Mouse (Mus musculus) neural tube, embryonic 11.5 days (tissue): ENCODE results near the gene Cryba1. TPM values are rescaled to one million over a fixed set of nuclear protein-coding genes. Genes with fewer than 3 reads are reported as not detected.

Source experiments
- ATAC-seq: fragments of 200-750 bp; cut with Nextera tagmentation; 2 replicates; pipeline ENCODE4 v1.8.0; 2017; ENCODE audit warnings: moderate number of reproducible peaks, mild to moderate bottlenecking, moderate TSS enrichment, moderate library complexity; ENCODE audit not compliant: insufficient read depth, low FRiP score, low TSS enrichment
- DNase-seq: peaks from one replicate; pipeline ENCODE4 v3.0.0-alpha.2; 2015; ENCODE audit warnings: low spot score
- H3K27ac ChIP-seq: fragments of 300-500 bp; sonication (generic); 2 replicates; pipeline ENCODE4 v1.5.1; 2014; ENCODE audit warnings: low read depth, mild to moderate bottlenecking, low read length
- H3K27me3 ChIP-seq: fragments of 300-500 bp; sonication (generic); 2 replicates; pipeline ENCODE4 v1.6.1; 2014; ENCODE audit warnings: mild to moderate bottlenecking, low read length, mixed read lengths; ENCODE audit not compliant: control insufficient read depth, insufficient read depth
- H3K36me3 ChIP-seq: fragments of 300-500 bp; sonication (generic); 2 replicates; pipeline ENCODE4 v1.6.1; 2014; ENCODE audit warnings: mild to moderate bottlenecking, low read length, moderate library complexity, mixed read lengths; ENCODE audit not compliant: control insufficient read depth, insufficient read depth
- H3K4me1 ChIP-seq: fragments of 300-500 bp; sonication (generic); 2 replicates; pipeline ENCODE4 v1.6.1; 2014; ENCODE audit warnings: low read length, mixed read lengths; ENCODE audit not compliant: control insufficient read depth, insufficient read depth
- H3K4me2 ChIP-seq: fragments of 300-500 bp; sonication (generic); 2 replicates; pipeline ENCODE4 v1.6.1; 2014; ENCODE audit warnings: low read depth, mild to moderate bottlenecking, moderate library complexity
- H3K4me3 ChIP-seq: fragments of 300-500 bp; sonication (generic); 2 replicates; pipeline ENCODE4 v1.5.1; 2014; ENCODE audit warnings: low read depth, low read length
- H3K9ac ChIP-seq: fragments of 300-500 bp; sonication (generic); 2 replicates; pipeline ENCODE4 v1.6.1; 2014; ENCODE audit warnings: mild to moderate bottlenecking, low read length
- H3K9me3 ChIP-seq: fragments of 300-500 bp; sonication (generic); 2 replicates; pipeline ENCODE4 v1.6.1; 2016; ENCODE audit warnings: low read length; ENCODE audit not compliant: control insufficient read depth
- WGBS: fragments of 180-500 bp; shearing (Covaris S2); extraction: QIAGEN DNeasy Blood & Tissue Kit; methylation state at CpG from one replicate; pipeline ENCODE4 v1.1.7; 2014; 5-methylcytosine and 5-hydroxymethylcytosine counted together
- polyA plus RNA-seq: library from polyadenylated mRNA; unstranded; fragments of >200 nt; fragmentation: Nextera tagmentation; extraction: Ambion mirVana; gene quantifications from 2 replicates; pipeline ENCODE4 v1.2.1, GENCODE M21; 2014

The Cryba1 gene
- polyA plus RNA-seq = 2.8 and 3.6 TPM in 2 replicates

GRCm38 (mm10) chr11:77725183-77725582 lies at the start of gene Cryba1:
Cryba1 (minus strand) TSS chr11:77725283.
- WGBS = 54% methylated on average over 7 of the region's 7 CpGs
- Histone ChIP-seq H3K36me3 (no peaks in the 10 kb centered on the region), H3K4me3 (no peak within 1 kb of the TSS), H3K9ac (no peak within 1 kb of the TSS), H3K27me3 (no peaks in the 10 kb centered on the region), H3K27ac (no peak within 1 kb of the TSS), H3K9me3 (no peaks in the 10 kb centered on the region), H3K4me1 (no peaks in the 10 kb centered on the region; the same call in 1 of the 2 replicates), H3K4me2 (no peak within 1 kb of the TSS)
- DNase-seq (no peak), ATAC-seq (no peak)

- no peak for DNase-seq
- H3K9me3 ChIP-seq = no peaks in the 10 kb centered on the region
- whole genome bisulfite sequencing = 62% methylated on average over 8 of the region's 8 CpGs
Measured at GRCm38 (mm10) chr11:77771879-77772713, 47.0 kb upstream of the Cryba1 start.

GRCm38 (mm10) chr11:77770346-77770745 lies 45.3 kb upstream of the Cryba1 start:
- Histone ChIP-seq H3K4me2 (no peak overlapping the region), H3K9me3 (no peaks in the 10 kb centered on the region), H3K4me1 (peaks cover 15% of the 10 kb centered on the region), H3K27me3 (no peaks in the 10 kb centered on the region), H3K4me3 (no peak overlapping the region), H3K9ac (no peak overlapping the region), H3K36me3 (no peaks in the 10 kb centered on the region), H3K27ac (no peak overlapping the region)
- 79% methylated on average over 8 of the region's 8 CpGs for WGBS
- ATAC-seq (no peak), DNase-seq (no peak)

More at GRCm38 (mm10) chr11:77771879-77772713, 47.0 kb upstream of the Cryba1 start:
- no peak for ATAC-seq
- H3K4me1 ChIP-seq = no peaks in the 10 kb centered on the region
- H3K27me3 ChIP-seq = no peaks in the 10 kb centered on the region
- H3K36me3 ChIP-seq = no peaks in the 10 kb centered on the region
- H3K27ac ChIP-seq = no peak overlapping the region
- no peak overlapping the region for H3K4me3 ChIP-seq
- no peak overlapping the region for H3K9ac ChIP-seq
- no peak overlapping the region for H3K4me2 ChIP-seq

GRCm38 (mm10) chr11:77769496-77769895 lies 44.4 kb upstream of the Cryba1 start:
- H3K4me1 ChIP-seq = peaks cover 23% of the 10 kb centered on the region
- ATAC-seq (no peak), DNase-seq (no peak)
- no peak overlapping the region for H3K9ac ChIP-seq
- H3K36me3 ChIP-seq = no peaks in the 10 kb centered on the region
- H3K27ac ChIP-seq = no peak overlapping the region
- H3K27me3 ChIP-seq = no peaks in the 10 kb centered on the region
- 81% methylated on average over 4 of the region's 4 CpGs for WGBS
- H3K4me3 ChIP-seq = no peak overlapping the region
- no peaks in the 10 kb centered on the region for H3K9me3 ChIP-seq
- no peak overlapping the region for H3K4me2 ChIP-seq

GRCm38 (mm10) chr11:77766351-77767001 lies 41.4 kb upstream of the Cryba1 start:
- Histone ChIP-seq H3K9ac (peak overlapping the region; percentile 47), H3K27ac (peak overlapping the region; percentile 54; the same call in 1 of the 2 replicates), H3K27me3 (no peaks in the 10 kb centered on the region), H3K4me2 (peak overlapping the region; percentile 58), H3K36me3 (no peaks in the 10 kb centered on the region), H3K9me3 (no peaks in the 10 kb centered on the region), H3K4me1 (peaks cover 33% of the 10 kb centered on the region), H3K4me3 (peak overlapping the region; percentile 31)
- DNase-seq = peak; percentile 48
- WGBS = 1% methylated on average over 35 of the region's 35 CpGs
- ATAC-seq = no peak

- Histone ChIP-seq H3K9me3 (no peaks in the 10 kb centered on the region), H3K36me3 (no peaks in the 10 kb centered on the region), H3K9ac (no peak overlapping the region), H3K4me2 (peak overlapping the region; percentile 60; the same call in 1 of the 2 replicates), H3K27me3 (no peaks in the 10 kb centered on the region), H3K4me1 (peaks cover 33% of the 10 kb centered on the region), H3K27ac (no peak overlapping the region), H3K4me3 (no peak overlapping the region)
- ATAC-seq = no peak
- WGBS = 40% methylated on average over 4 of the region's 4 CpGs
- DNase-seq = no peak
Measured at GRCm38 (mm10) chr11:77765459-77765777, 40.3 kb upstream of the Cryba1 start.

GRCm38 (mm10) chr11:77764694-77765458 lies 39.8 kb upstream of the Cryba1 start:
- H3K9ac ChIP-seq = no peak overlapping the region
- WGBS = 57% methylated on average over 9 of the region's 9 CpGs
- ATAC-seq (no peak), DNase-seq (no peak)
- peak overlapping the region; percentile 83 for H3K4me3 ChIP-seq
- H3K27ac ChIP-seq = no peak overlapping the region
- no peaks in the 10 kb centered on the region for H3K9me3 ChIP-seq
- peak overlapping the region; percentile 60 for H3K4me2 ChIP-seq
- no peaks in the 10 kb centered on the region for H3K36me3 ChIP-seq
- H3K27me3 ChIP-seq = no peaks in the 10 kb centered on the region
- H3K4me1 ChIP-seq = peaks cover 33% of the 10 kb centered on the region

- DNase-seq = peak; percentile 74
- Histone ChIP-seq H3K36me3 (no peaks in the 10 kb centered on the region), H3K9me3 (no peaks in the 10 kb centered on the region), H3K4me1 (peaks cover 33% of the 10 kb centered on the region), H3K9ac (peak overlapping the region; percentile 93), H3K27ac (peak overlapping the region; percentile 88), H3K4me3 (peak overlapping the region; percentile 83), H3K27me3 (no peaks in the 10 kb centered on the region), H3K4me2 (peak overlapping the region; percentile 60)
- peak; percentile 84 for ATAC-seq
- 3% methylated on average over 26 of the region's 26 CpGs for WGBS
Measured at GRCm38 (mm10) chr11:77763673-77764340, 38.7 kb upstream of the Cryba1 start.
